In the genomic region with DNA sequence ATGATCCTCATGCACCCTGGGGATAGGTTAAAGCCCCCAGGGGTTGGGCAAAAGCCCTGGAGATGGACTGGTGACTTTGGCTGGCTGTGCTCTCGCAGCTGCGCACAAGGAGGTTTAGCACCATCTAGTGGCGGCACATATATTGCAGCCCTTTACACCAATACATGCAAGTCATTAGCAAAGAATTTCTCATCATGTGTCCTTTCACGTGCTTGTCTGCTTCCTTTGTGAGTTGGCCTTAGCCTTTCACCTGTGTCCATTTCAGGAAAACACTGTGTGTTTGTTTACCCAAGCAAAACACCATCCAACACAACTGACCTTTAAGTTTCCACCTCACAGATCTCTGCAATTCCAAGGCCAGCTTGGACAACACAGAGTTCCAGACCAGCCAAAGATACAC, we compare ENCODE assay signal across 13 mouse cellular contexts. TPM values are rescaled to one million over a fixed set of nuclear protein-coding genes. Genes with fewer than 3 reads are reported as not detected.
DNase-seq lines count a peak whose midpoint lies in the region; ATAC-seq and TF ChIP-seq lines count a peak whose summit lies in the region.
"Not testable (repeated sequence)": the region's sequence is repeated elsewhere in the genome, so short reads cannot be mapped to it uniquely, and the experiment has no call there.
"Had no signal": no experiment of that assay in that cellular context is flagged by ENCODE, and none has a peak within 500 bp of the region (broad histone marks: within the 10 kb centered on the region; RNA-seq: fewer than 3 reads in every experiment).

No protein-coding gene starts in this region.

- 0 out of 2 replicates have a peak, but pooled peaks have one; percentile 0 for TF ChIP-seq CTCF in kidney, adult 2 months (conservative IDR thresholded peaks at IDR 0.05; ENCODE audit: insufficient read depth, insufficient read length, low read depth, low read length)

- 35% methylated on average over 4 of the region's 4 CpGs for WGBS in kidney, adult 2 months

- peak; percentile 44 to 58 for DNase-seq in adrenal gland, adult 18-20 months (ENCODE audit: low spot score in 2 of 2)
- peak; percentile 13 for DNase-seq in gonadal fat pad, adult 2 months (ENCODE audit: low read depth)
- peak; percentile 72 for DNase-seq in kidney, adult 2 months
- peak; percentile 17 to 51 for DNase-seq in layer of hippocampus, postnatal 36 days
- peak; percentile 62 for DNase-seq in lung, postnatal 10 days
- DNase-seq in right cerebral cortex, postnatal 14 days, result peak; percentile 69

- TF ChIP-seq POLR2A in kidney, adult 2 months (IDR thresholded peaks at IDR 0.05; ENCODE audit: low read depth, low read length), result not testable (repeated sequence)

- H3K4me3 ChIP-seq in kidney, adult 2 months (ENCODE audit: insufficient read depth, low read depth, low read length), result not testable (repeated sequence)

- not testable (repeated sequence) for H3K27me3 ChIP-seq in kidney, adult 2 months (replicated peaks; ENCODE audit: control insufficient read depth, insufficient read depth, low read length)

- H3K27ac ChIP-seq in kidney, adult 2 months (ENCODE audit: insufficient read depth, low read depth, low read length), result not testable (repeated sequence)

- not testable (repeated sequence) for H3K4me1 ChIP-seq in kidney, adult 2 months (ENCODE audit: control insufficient read depth, insufficient read depth, low read length)

- ATAC-seq in common myeloid progenitor, adult 5-6 weeks (replicated peaks; ENCODE audit: low read depth, poor library complexity, severe bottlenecking), result 0 out of 2 replicates have a peak, but pooled peaks have one; percentile 45

- H3K36me3 ChIP-seq in kidney, adult 2 months (ENCODE audit: control insufficient read depth, insufficient read depth, low read length), result not testable (repeated sequence)

RNA-seq across cellular contexts. Expression of a gene that starts 8.1 kb away (rescaled TPM):
- not detected for total RNA-seq in adrenal gland, adult 18-20 months (2021)
- not detected in 2 replicates for total RNA-seq in common myeloid progenitor, adult 5-6 weeks (2017)
- polyA plus RNA-seq in gonadal fat pad, adult 2 months (2012; rRNA removed), result not detected in 2 replicates
- polyA plus RNA-seq in kidney, adult 2 months (2012; rRNA removed), result not detected in 2 replicates
- total RNA-seq in layer of hippocampus, postnatal 36 days (2021), result not detected
- polyA plus RNA-seq: erythroblast, embryonic 14.5 days; heart, embryonic 12.5 days; intestine, embryonic 16.5 days; liver, embryonic 15.5 days; Patski; urinary bladder, adult 2 months had no signal

RNA-seq across cellular contexts. Expression of a gene that starts 23.5 kb away (rescaled TPM):
- total RNA-seq in adrenal gland, adult 18-20 months (2021), result 10 to 100 TPM in 1 of 2 experiments, 1 to 10 TPM in 1; 9.5 to 15.5 TPM
- total RNA-seq in common myeloid progenitor, adult 5-6 weeks (2017), result 0.64 and 1.6 TPM in 2 replicates
- 4.8 and 6.2 TPM in 2 replicates for polyA plus RNA-seq in gonadal fat pad, adult 2 months (2012; rRNA removed)
- polyA plus RNA-seq in kidney, adult 2 months (2012; rRNA removed), result 1.7 and 3.3 TPM in 2 replicates
- total RNA-seq in layer of hippocampus, postnatal 36 days (2021), result not detected
- polyA plus RNA-seq: Patski had no signal

RNA-seq across cellular contexts. Expression of a gene that starts 50.1 kb away (rescaled TPM):
- not detected for total RNA-seq in adrenal gland, adult 18-20 months (2021)
- not detected in 2 replicates for total RNA-seq in common myeloid progenitor, adult 5-6 weeks (2017)
- polyA plus RNA-seq in gonadal fat pad, adult 2 months (2012; rRNA removed), result not detected in 2 replicates
- polyA plus RNA-seq in kidney, adult 2 months (2012; rRNA removed), result not detected in 2 replicates
- not detected for total RNA-seq in layer of hippocampus, postnatal 36 days (2021)
- polyA plus RNA-seq: erythroblast, embryonic 14.5 days; heart, embryonic 12.5 days; liver, embryonic 15.5 days; urinary bladder, adult 2 months had no signal

Comparison
In these comparisons a context has a peak if more than half of its experiments do, and no peak if none do; other contexts are left out.
1. DNase-seq: peak in every context shown above with its lines; median percentile 72 in kidney, adult 2 months; 69 in right cerebral cortex, postnatal 14 days; 62 in lung, postnatal 10 days; 51 in adrenal gland, adult 18-20 months; 34 in layer of hippocampus, postnatal 36 days; 13 in gonadal fat pad, adult 2 months.